Mouse (Mus musculus): Measurements from ENCODE around the gene BC055324.

DNA sequence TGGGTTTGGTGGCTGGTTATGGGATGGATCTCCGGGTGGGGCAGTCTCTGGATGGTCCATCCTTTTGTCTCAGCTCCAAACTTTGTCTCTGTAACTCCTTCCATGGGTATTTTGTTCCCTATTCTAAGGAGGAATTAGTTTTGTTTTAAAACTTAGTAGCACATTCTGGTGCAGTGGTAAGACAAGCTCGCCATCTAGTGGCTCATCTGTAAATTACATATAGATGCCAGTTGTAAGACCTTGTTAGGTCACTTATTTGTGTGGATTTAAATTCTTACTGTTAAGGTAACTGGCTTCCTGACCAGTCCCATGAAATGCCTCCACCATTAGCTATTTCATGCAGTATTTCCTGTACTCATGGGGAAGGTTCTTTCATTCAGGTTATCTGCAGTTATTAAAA is 84.3 kb downstream of the BC055324 start:
- TF ChIP-seq CTCF (IDR thresholded peaks at IDR 0.05; ENCODE audit: borderline replicate concordance, extremely low read depth, insufficient read depth, insufficient read length) (peak; percentile 12; the same call in 1 of the 2 replicates), POLR2A (IDR thresholded peaks at IDR 0.05; ENCODE audit: borderline replicate concordance, extremely low read depth, insufficient read depth, insufficient read length, poor library complexity, severe bottlenecking) (no peak)
